Mouse (Mus musculus) CH12.LX (cell line): ENCODE results near the gene Tbc1d25.

Experiments
- BHLHE40 ChIP-seq: IDR thresholded peaks from 2 replicates; pipeline ENCODE4 v1.6.1; 2011; ENCODE audit warnings: mild to moderate bottlenecking, low read depth, low read length, improper control_type of control experiment
- CTCF ChIP-seq, 2 experiments: IDR thresholded peaks in 1 of 2; conservative IDR thresholded peaks in 1 of 2; 2 replicates each; pipeline ENCODE4 v1.5.1; 2011 to 2012; ENCODE audit warnings: low read depth in 2 of 2, low read length in 2 of 2, improper control_type of control experiment in 1 of 2, inconsistent platforms in 1 of 2, mild to moderate bottlenecking in 1 of 2, moderate library complexity in 1 of 2
- E2F4 ChIP-seq: IDR thresholded peaks from 2 replicates; pipeline ENCODE4 v1.6.1; 2011; ENCODE audit warnings: low read depth, low read length, improper control_type of control experiment; ENCODE audit not compliant: insufficient replicate concordance
- EP300 ChIP-seq: IDR thresholded peaks from 2 replicates; pipeline ENCODE4 v1.6.1; 2011; ENCODE audit warnings: low read length, improper control_type of control experiment
- NELFE ChIP-seq: IDR thresholded peaks from 2 replicates; pipeline ENCODE4 v1.6.1; 2011; ENCODE audit warnings: low read depth, low read length, improper control_type of control experiment
- POLR2A ChIP-seq: IDR thresholded peaks from 2 replicates; pipeline ENCODE4 v1.6.1; 2011; ENCODE audit warnings: low read depth, mild to moderate bottlenecking, improper control_type of control experiment, low read length
- ZNF384 ChIP-seq: IDR thresholded peaks from 2 replicates; pipeline ENCODE4 v1.6.1; 2012; ENCODE audit warnings: low read depth, low read length, improper control_type of control experiment, inconsistent platforms

- TF ChIP-seq POLR2A: no peak
- no peak for TF ChIP-seq CTCF (conservative IDR thresholded peaks at IDR 0.05 in 1 of 2, IDR thresholded peaks at IDR 0.05 in 1 of 2; ENCODE audit: low read depth in 2 of 2, low read length in 2 of 2)
- no peak for TF ChIP-seq E2F4
- no peak for TF ChIP-seq NELFE
- TF ChIP-seq ZNF384: no peak
- TF ChIP-seq EP300: no peak
- TF ChIP-seq BHLHE40: no peak
Observed at GRCm38 (mm10) chrX:8204076-8204475, 28.1 kb upstream of the Tbc1d25 start.
